Mouse (Mus musculus) heart, postnatal 36 days (tissue): Measurements from ENCODE around the gene Camsap3. TPM values are rescaled to one million over a fixed set of nuclear protein-coding genes. Genes with fewer than 3 reads are reported as not detected.
"Not testable (repeated sequence)": the region's sequence is repeated elsewhere in the genome, so short reads cannot be mapped to it uniquely, and the experiment has no call there.

Source experiments
- DNase-seq, 2 experiments: peaks; one replicate each; pipeline ENCODE4 v3.0.0; 2021 to 2022
- intact Hi-C: fragments of 180-260 bp; cut with DNase I; formaldehyde crosslinking; loops from one replicate; pipeline ENCODE4 v1.15.1; 2025
- total RNA-seq, 2 experiments: library from RNA; stranded (reverse); gene quantifications; 2 replicates each; pipeline ENCODE4 v1.2.3; 2021

Gene Camsap3
- total RNA-seq: 1 to 10 TPM; 1.1 to 1.4 TPM

- no peak for DNase-seq
Measured at GRCm38 (mm10) chr8:3586993-3587390, at the start of gene Camsap3. TSS of gene Camsap3 (plus strand) at chr8:3587293.

GRCm38 (mm10) chr8:3537666-3538065 lies 49.4 kb upstream of the Camsap3 start:
- intact Hi-C loops: no loop called here
- DNase-seq: no peak

More at GRCm38 (mm10) chr8:3586993-3587390, at the start of gene Camsap3:
- intact Hi-C loops: no loop called here

GRCm38 (mm10) chr8:3539146-3539545 lies 47.9 kb upstream of the Camsap3 start:
- intact Hi-C loops: no loop called here

GRCm38 (mm10) chr8:3540076-3540475 lies 47.0 kb upstream of the Camsap3 start:
- DNase-seq: no peak
- intact Hi-C loops: no loop called here

More at GRCm38 (mm10) chr8:3539146-3539545, 47.9 kb upstream of the Camsap3 start:
- DNase-seq: no peak

DNA sequence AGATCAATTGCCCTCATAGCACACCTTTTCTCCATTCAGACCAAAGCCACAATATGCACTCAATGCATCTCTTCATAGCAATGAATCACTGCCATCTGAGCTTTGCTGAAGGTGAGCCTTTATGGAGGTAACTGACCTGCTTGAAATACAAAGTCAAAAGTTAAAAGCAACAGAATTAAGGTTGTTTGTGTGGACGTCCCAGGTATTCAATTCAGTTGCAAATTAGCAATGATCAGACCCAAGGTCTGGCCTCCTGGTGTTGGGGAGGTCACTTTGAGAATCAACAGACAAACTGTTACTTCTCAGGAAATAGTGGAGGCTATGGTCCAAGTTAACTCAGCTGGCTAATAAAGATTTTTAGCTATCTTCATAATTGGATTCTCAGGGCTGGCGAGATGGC lies 40.6 kb upstream of the Camsap3 start:
- intact Hi-C loops: no loop called here

GRCm38 (mm10) chr8:3552240-3552639 lies 34.9 kb upstream of the Camsap3 start:
- DNase-seq: no peak
- intact Hi-C loops: no loop called here

More for the DNA sequence above, 40.6 kb upstream of the Camsap3 start:
- DNase-seq: no peak

- DNase-seq: no peak
- intact Hi-C loops: no loop called here
Measured at GRCm38 (mm10) chr8:3556114-3556513, 31.0 kb upstream of the Camsap3 start.

DNA sequence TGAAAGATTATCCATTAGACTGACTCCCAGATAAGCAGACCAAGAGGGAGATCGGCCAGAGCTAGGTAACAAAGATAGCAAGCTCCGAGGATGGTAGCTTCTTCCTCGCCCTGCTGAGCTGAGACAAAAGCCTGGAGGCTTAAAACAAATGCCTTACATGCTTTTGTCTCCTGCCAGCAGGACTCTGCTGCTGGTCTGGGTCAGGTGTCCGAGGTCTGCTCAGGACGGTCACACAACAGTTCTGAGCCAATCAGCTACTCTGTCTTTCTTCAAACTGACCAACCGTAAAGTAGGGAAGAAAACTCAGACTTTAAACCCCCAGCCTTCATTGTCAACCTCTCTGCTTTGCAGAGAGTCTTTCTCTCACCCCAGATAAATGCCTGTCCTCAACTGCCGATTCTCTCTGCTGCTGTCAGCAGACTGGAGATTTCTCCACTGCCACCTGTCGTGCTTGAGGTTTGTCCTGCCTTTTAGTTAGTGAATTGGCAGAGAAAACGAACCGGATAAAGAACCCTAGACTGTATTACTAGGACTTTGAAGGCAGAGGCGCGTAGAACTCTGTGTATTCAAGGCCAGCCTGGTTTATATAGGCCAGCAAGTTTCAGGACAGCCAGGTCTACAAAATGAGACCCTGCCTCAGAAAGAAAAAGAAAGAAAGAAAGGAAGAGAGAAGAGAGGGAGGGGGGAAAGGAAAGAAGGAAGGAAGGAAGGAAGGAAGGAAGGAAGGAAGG lies 19.3 kb upstream of the Camsap3 start, which contains the start of gene C330021F23Rik:
Gene C330021F23Rik, plus strand, starts transcription at position 350 of the 731 bp plus-strand sequence.
- intact Hi-C loops: no loop called here
- no peak for DNase-seq

DNA sequence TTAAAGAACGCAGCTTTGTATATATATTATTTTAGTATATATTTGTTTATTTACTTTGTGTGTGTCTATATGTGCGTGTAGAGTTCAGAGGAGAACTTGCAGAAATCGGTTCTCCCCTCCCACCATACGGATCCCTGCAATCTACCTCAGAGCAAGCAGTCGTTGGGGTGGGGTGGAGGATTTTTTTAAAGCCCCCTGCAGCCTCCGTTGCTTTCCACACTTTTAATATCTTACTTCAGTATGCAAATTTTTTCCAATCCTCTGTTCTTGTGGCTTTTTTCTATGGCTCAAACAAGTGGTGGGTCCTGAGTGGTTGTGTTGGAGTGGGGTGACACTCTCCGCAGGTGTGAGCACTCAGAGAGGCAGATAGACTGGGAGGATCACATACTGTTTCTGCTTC lies 18.7 kb upstream of the Camsap3 start:
- DNase-seq: no peak
- intact Hi-C loops: no loop called here

GRCm38 (mm10) chr8:3569784-3570183 lies 17.3 kb upstream of the Camsap3 start:
- no peak for DNase-seq
- intact Hi-C loops: no loop called here

- DNase-seq: no peak
- intact Hi-C loops: no loop called here
Measured at GRCm38 (mm10) chr8:3574546-3574945, 12.5 kb upstream of the Camsap3 start.

- intact Hi-C loops: no loop called here
- DNase-seq: no peak
Measured at GRCm38 (mm10) chr8:3576211-3576960, 10.7 kb upstream of the Camsap3 start.

DNA sequence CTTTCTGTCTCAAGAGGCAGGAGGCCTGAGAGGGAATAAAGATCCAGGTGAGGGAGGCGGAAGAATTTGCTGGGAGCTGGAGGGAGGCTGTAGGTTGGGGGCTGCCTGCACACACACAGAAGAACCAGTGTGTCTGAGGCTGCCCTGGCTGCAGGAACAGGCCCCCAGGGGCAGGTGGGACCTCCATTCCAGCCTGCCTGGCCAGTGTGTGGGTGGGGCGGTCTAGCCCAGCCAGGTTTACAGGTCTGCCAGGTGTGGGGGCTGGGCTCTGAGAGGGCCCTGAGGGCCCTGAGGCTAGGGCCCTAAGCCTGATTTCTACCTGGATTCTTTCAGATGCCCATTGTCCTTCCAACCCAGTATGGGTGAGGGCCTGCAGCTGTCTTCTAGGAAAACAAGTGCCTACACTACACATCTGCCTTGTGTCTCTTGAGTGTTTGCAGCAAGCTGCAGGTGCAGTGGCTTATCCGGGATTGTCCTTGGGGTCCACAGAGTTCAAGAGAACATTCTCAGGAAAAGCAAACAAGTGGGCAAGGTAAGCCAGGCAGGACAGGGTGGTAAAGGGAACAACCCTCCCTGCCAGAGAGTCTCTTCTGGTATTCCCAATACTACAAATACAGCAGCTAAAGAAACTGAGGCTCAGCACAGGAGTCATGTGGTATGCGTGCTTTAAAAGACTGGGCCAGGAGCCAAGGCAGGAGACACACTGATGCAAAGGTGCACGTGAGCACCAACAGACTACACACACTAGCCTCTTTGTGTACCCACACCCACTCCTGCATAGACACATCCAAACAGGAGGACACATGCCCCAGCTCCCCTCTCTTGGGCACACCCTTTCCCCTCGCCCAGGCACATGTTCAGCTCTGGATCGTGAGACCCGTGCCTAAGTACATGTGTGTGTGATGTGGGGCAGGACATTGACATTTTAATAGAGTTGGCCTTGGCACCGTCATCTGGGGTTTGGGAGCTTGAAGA lies 7.4 kb upstream of the Camsap3 start:
- intact Hi-C loops: no loop called here
- no peak for DNase-seq

DNA sequence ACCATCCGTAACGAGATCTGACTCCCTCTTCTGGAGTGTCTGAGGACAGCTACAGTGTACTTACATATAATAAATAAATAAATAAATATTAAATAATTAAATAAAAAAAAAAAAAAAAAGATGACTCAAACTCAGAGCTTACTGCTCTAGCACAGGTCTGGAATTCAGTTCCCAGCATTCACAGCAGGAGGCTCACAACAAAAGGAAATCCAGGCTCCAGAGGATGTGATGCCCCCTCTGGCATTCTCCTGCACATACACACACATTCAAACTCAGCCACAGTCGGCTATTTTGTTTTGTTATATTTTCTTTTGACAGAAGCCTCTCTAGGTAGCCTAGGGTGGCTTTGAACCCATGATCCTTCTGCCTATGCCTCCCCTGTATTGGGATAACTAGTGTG lies 5.1 kb upstream of the Camsap3 start:
- DNase-seq, intact Hi-C loops: not testable (repeated sequence)

DNA sequence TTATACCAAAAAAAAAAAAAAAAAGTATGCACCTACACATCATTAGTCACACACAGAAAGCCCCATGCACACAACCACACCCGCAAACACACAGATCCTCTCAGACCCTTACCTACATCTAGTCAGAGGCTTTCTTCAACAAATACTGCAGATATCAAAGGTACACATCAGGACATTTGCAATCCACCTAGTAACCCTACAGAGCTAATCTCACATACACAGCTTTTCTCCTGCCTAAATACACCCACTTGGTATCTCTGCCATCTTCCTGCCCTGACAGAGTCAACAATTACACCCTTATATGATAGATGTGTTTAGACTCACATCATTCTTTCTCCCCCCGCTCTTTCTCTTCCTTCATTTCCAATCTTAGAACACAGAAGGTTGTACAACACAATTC lies 641 bp upstream of the Camsap3 start:
- DNase-seq: no peak
- intact Hi-C loops: no loop called here

DNA sequence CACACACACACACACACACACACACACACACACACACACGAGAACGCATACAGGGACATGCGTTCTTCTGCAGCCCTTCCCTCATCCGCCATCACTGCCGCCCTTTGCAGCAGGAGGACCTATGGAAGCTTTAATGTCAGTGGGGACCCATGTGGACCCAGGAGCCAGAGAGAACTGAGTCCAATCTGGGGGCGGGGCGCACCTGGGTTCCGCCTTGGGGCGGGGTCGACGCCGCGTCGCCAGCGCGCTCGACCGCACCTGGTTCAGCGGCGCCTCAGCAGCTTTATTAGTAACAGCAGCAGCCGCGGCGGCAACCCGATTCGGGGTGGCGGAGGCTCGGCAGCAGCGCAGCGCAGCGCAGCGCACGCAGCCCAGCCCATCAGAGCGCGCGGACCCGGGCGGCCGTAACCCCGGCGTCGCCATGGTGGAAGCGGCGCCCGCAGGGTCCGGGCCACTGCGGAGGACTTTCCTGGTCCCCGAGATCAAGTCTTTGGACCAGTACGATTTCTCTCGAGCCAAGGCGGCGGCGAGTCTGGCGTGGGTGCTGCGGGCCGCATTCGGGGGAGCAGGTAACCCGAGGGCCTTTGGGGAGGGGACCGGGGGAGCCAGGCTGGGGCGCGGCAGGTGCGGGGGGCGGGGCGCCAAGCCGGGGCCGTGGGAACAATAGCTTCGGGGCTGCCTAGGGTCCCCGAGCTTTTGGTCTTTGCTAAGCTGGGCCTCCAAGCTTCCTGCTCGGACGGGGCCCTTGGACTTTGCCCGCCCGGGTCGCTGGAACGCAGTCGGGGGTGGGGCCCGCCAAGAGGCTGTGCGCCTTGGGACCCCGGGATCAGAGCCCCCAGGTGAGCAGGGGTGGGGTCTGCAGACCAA lies 531 bp downstream of the Camsap3 start:
- DNase-seq: no peak
- intact Hi-C loops: no loop called here

GRCm38 (mm10) chr8:3588258-3588633 lies 1.2 kb downstream of the Camsap3 start:
- intact Hi-C loops: no loop called here
- no peak for DNase-seq

DNA sequence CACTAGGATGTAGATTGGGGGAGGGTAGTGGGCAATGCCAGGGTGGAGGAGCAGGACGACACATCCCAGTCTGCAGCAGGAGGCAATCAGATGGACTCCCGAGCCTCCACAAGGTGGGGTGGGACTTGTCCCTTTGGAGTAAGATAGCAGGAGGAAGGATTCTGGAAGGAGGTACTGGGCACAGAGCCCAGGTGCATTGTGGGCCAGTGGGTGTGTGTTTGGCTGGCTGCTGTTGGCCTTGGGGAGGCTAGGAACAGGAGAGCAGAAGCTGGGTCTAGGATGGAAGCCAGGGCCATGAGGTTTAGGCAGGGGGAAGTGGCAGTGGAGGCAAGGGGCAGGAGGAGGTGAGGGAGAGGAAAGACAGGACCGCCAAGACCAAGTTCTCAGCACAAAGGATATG lies 6.4 kb downstream of the Camsap3 start:
- intact Hi-C loops: no loop called here
- no peak for DNase-seq

DNA sequence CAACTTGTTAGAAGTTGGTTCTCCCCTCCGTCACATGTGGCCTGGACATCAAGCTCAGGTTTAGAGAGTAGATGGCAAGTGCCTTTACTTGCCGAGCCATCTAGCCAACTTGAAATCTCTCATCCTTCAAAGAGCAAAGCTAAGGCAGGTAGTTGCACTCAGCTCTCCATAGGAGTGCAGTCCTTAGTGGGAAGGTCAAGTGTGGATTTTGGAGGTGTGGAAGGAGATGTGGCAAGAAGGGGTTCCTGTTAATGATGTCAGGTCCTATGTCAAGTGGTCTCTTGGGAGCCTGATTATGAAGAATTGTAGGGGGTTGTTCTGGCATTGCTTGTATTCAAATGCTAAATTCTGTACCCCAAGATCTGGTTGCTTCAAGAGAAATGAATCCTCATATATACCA lies 7.4 kb downstream of the Camsap3 start:
- no peak for DNase-seq
- intact Hi-C loops: no loop called here

DNA sequence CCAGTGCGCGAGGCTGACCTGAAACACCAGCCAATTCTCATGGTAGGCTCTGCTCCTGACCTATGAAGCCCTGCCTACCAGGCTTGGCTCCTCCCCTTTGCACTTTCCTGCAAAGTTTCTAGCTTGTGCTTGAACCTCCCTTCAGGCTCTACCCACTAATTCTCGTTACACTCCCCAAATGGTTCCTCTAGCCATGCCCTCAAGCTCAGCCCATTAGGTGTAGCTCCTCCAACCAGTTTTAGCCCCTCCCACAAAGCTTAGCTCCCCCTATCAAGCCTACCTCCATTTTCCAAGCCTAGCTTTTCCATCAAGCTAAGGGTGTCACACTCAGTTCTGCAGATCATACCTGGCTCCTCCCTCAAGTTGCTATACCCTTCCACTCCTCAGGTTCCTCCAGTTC lies 11.0 kb downstream of the Camsap3 start:
- intact Hi-C loops: no loop called here
- no peak for DNase-seq
